Mouse (Mus musculus) heart, postnatal 0 days (tissue): Measurements from ENCODE around the gene Ccdc96.

Experiments
- CTCF ChIP-seq: IDR thresholded peaks from 2 replicates; pipeline ENCODE4 v1.5.1; 2016; ENCODE audit warnings: antibody characterized with exemption, control low read depth, low read depth
- EP300 ChIP-seq: IDR thresholded peaks from 2 replicates; pipeline ENCODE4 v1.6.1; 2016; ENCODE audit warnings: antibody characterized with exemption, low read depth

- no peak for TF ChIP-seq CTCF
- no peak for TF ChIP-seq EP300
Measured at GRCm38 (mm10) chr5:36485306-36485705, 918 bp downstream of the Ccdc96 start.
